Mouse (Mus musculus) C2C12 (cell line): ENCODE results near the gene Tmprss3. TPM values are rescaled to one million over a fixed set of nuclear protein-coding genes. Genes with fewer than 3 reads are reported as not detected.

ENCODE experiments used
- H3K27me3 ChIP-seq: one replicate; pipeline ENCODE4 v1.6.1; 2011; ENCODE audit not compliant: control insufficient read depth, insufficient read depth, insufficient read length
- H3K36me3 ChIP-seq: one replicate; pipeline ENCODE4 v1.6.1; 2011; ENCODE audit not compliant: control insufficient read depth, insufficient read depth
- H3K4me3 ChIP-seq: one replicate; pipeline ENCODE4 v1.5.1; 2011; ENCODE audit warnings: mild to moderate bottlenecking, control low read depth; ENCODE audit not compliant: poor library complexity, insufficient read depth, severe bottlenecking
- H3K79me2 ChIP-seq: one replicate; pipeline ENCODE4 v1.6.1; 2011; ENCODE audit not compliant: control insufficient read depth, insufficient read depth
- H3K79me3 ChIP-seq: one replicate; pipeline ENCODE4 v1.6.1; 2011; ENCODE audit warnings: low read depth, control low read depth
- H3ac ChIP-seq: one replicate; pipeline ENCODE3; 2011; ENCODE audit warnings: low read depth; ENCODE audit not compliant: control insufficient read depth, insufficient read length
- CEBPB ChIP-seq: IDR thresholded peaks from one replicate; pipeline ENCODE4 v1.6.1; 2011; ENCODE audit warnings: low read depth, mild to moderate bottlenecking, control low read depth, moderate library complexity
- CTCF ChIP-seq: IDR thresholded peaks from one replicate; pipeline ENCODE4 v1.5.1; 2011; ENCODE audit not compliant: control insufficient read depth, insufficient read depth, insufficient read length
- FOSL1 ChIP-seq: IDR thresholded peaks from one replicate; pipeline ENCODE4 v1.8.0; 2011; ENCODE audit warnings: mild to moderate bottlenecking, low read length; ENCODE audit not compliant: poor library complexity, insufficient read depth, severe bottlenecking
- MAX ChIP-seq: IDR thresholded peaks from one replicate; pipeline ENCODE4 v1.6.1; 2011; ENCODE audit warnings: mild to moderate bottlenecking, control low read depth
- MYOD1 ChIP-seq: IDR thresholded peaks from one replicate; pipeline ENCODE4 v1.6.1; 2011; ENCODE audit warnings: low read depth; ENCODE audit not compliant: control insufficient read depth, insufficient read length
- MYOG ChIP-seq: IDR thresholded peaks from one replicate; pipeline ENCODE4 v1.6.1; 2011; ENCODE audit not compliant: control insufficient read depth, insufficient read length; ENCODE audit errors: extremely low read depth
- USF1 ChIP-seq: IDR thresholded peaks from one replicate; pipeline ENCODE4 v1.6.1; 2011; ENCODE audit warnings: low read depth, mild to moderate bottlenecking, control low read depth, moderate library complexity
- polyA plus RNA-seq: library from polyadenylated mRNA; unstranded; fragments of >200 nt; fragmentation: generic; extraction: Trizol; gene quantifications from one replicate; pipeline ENCODE4 v1.2.1, GENCODE M21; 2012; ENCODE audit warnings: missing spikeins

The Tmprss3 gene
- polyA plus RNA-seq, 1 experiment = not detected

DNA sequence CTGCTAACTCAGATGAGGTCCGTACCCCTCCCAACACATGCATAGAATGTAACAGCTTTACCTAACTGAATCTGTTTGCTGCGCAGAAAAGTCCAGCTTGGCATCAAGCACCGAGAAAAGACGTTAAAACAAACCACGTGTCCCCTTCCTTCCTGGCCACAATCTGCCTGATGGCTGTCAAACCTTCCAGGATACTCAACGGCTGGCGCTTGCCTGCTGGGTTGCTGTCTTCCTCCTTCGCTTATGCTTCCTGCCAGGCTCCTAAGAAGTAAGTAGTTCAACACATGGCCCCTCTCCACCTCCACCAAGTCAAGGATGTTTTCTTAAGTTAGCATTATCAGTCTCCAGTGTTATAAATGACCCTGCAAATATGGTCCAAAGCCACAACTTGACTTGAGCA lies 45.0 kb downstream of the Tmprss3 start:
- Histone ChIP-seq H3K79me2 (no peaks in the 10 kb centered on the region), H3K27me3 (no peaks in the 10 kb centered on the region), H3K79me3 (no peaks in the 10 kb centered on the region), H3ac (no peak overlapping the region), H3K36me3 (no peaks in the 10 kb centered on the region), H3K4me3 (no peak overlapping the region)
- no peak for TF ChIP-seq USF1
- TF ChIP-seq CTCF = no peak
- no peak for TF ChIP-seq FOSL1
- TF ChIP-seq MYOG = no peak
- TF ChIP-seq CEBPB = no peak
- TF ChIP-seq MAX = no peak
- no peak for TF ChIP-seq MYOD1

GRCm38 (mm10) chr17:31152966-31153499 lies 45.7 kb downstream of the Tmprss3 start:
- Histone ChIP-seq H3K27me3 (no peaks in the 10 kb centered on the region), H3K79me3 (no peaks in the 10 kb centered on the region), H3K4me3 (no peak overlapping the region), H3K79me2 (no peaks in the 10 kb centered on the region), H3ac (no peak overlapping the region), H3K36me3 (no peaks in the 10 kb centered on the region)
- TF ChIP-seq USF1 (no peak), CEBPB (no peak), MYOD1 (no peak), MYOG (no peak), MAX (no peak), FOSL1 (no peak)

- Histone ChIP-seq H3ac (no peak overlapping the region), H3K27me3 (no peaks in the 10 kb centered on the region), H3K4me3 (no peak overlapping the region), H3K79me2 (no peaks in the 10 kb centered on the region), H3K79me3 (no peaks in the 10 kb centered on the region), H3K36me3 (no peaks in the 10 kb centered on the region)
- no peak for TF ChIP-seq MYOD1
These were observed 46.3 kb downstream of the Tmprss3 start for GRCm38 (mm10) chr17:31152512-31152911.

DNA sequence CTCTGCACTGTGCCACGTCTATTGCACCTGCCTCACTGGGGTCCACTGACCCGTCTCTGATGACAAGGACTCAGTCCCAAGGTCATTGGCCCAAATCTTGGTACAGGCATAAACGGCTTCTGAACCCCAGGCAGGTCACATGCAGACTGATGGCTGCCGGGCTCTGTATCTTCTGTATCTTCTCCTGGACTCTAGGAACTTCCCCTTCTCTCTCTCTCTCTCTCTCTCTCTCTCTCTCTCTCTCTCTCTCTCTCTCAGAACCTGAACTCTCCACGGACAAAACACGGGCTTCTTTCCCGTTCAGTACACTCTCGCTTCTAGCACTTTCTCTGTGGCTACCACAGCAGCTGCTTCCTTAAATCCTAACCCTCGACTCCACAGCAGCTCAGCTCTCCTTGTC lies 52.8 kb downstream of the Tmprss3 start:
- H3K36me3 ChIP-seq = no peaks in the 10 kb centered on the region
- TF ChIP-seq MAX (no peak), CTCF (no peak)
- H3K27me3 ChIP-seq = no peaks in the 10 kb centered on the region
- no peak overlapping the region for H3ac ChIP-seq
- H3K79me2 ChIP-seq = no peaks in the 10 kb centered on the region
- H3K4me3 ChIP-seq = no peak overlapping the region
- H3K79me3 ChIP-seq = no peaks in the 10 kb centered on the region

DNA sequence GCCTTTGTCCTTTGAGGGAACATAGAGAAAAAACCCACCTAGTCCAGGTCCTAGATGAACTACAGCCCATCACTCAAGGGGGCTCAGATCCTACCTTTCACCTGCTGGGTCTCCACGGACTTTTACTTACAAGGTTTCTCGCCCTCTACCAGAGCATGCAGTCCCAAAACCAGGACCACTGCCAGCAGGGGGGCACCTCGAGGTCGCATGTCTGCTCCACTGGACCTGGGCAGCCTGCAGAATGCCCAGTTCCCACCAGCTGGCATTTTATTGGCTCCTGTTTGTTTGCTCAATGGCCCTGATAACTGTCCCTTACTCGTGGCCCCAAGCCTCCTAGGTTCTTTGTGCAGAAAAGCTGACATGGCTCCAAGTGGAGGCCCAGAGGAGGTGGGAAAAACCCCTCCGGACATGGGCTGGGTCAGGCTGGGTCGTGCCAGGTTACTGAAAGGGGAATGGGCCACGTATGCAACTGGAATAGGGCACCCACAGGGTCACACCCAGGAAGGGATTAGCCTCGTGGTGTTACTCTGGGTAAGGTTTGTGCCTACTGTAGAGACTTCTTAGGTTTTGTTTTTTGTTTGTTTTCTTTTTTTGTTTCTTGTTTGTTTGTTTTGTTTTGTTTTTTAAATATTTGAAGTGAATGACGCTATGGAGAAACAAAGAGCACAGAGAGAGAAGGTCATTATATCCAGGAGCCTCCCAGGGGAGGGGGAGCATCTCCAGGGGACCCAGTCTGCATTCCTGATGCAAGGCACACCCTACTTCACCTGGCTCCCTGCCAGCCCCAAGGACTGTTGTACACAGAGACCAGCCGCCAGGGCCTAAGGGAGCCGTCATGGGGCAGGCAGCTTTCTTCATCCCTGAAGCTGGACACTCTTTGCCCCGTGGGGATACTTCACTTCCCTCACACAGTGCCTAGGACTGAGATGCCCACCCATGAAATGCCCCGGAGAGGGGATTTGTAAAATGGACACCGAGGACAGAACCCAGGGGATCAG lies 54.4 kb downstream of the Tmprss3 start, which contains the start of gene Tff2:
Tff2 (minus strand) TSS at position 243 of the 998 bp plus-strand sequence.
- Histone ChIP-seq H3ac (no peak within 1 kb of the TSS), H3K27me3 (no peaks in the 10 kb centered on the region), H3K79me2 (no peaks in the 10 kb centered on the region), H3K79me3 (no peaks in the 10 kb centered on the region), H3K36me3 (no peaks in the 10 kb centered on the region), H3K4me3 (no peak within 1 kb of the TSS)
- TF ChIP-seq MYOG (no peak), MYOD1 (no peak), CTCF (no peak), FOSL1 (no peak), USF1 (no peak), MAX (no peak), CEBPB (no peak)

DNA sequence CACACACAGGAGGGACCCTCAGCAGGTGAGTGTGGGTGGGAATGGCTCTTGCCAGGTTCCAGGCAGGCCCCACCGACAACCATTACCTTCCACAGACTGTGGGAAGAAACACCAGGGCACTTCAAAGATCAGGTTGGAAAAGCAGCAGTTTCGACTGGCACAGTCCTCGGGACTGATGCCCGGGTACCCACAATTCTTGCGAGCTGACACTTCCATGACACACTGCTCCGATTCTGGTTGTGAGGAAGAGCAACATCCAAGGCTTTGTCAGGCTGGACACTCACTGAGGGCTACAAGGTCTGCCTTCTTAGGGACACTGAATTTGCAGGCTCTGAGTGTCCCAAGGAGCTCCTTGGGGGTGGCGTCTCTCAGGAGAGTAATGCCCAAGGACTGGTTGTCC lies 56.7 kb downstream of the Tmprss3 start:
- Histone ChIP-seq H3K79me3 (no peaks in the 10 kb centered on the region), H3K27me3 (peaks cover 3% of the 10 kb centered on the region), H3ac (no peak overlapping the region), H3K4me3 (no peak overlapping the region), H3K36me3 (no peaks in the 10 kb centered on the region), H3K79me2 (no peaks in the 10 kb centered on the region)
- no peak for TF ChIP-seq CEBPB
- no peak for TF ChIP-seq FOSL1
- TF ChIP-seq MYOG = no peak
- TF ChIP-seq USF1 = no peak
- no peak for TF ChIP-seq CTCF
- no peak for TF ChIP-seq MYOD1
- TF ChIP-seq MAX = no peak
